Mouse (Mus musculus) v-Abl transformed pro-B cells (cell line): Measurements from ENCODE around the gene Numb.

Source experiments
- in situ Hi-C, 2 experiments: fragments of 400-800 bp; cut with MboI; formaldehyde crosslinking; loops; one replicate each; pipeline ENCODE4 v1.15.1; 2025; ENCODE audit not compliant: unreplicated experiment in 2 of 2

Numb gene

DNA sequence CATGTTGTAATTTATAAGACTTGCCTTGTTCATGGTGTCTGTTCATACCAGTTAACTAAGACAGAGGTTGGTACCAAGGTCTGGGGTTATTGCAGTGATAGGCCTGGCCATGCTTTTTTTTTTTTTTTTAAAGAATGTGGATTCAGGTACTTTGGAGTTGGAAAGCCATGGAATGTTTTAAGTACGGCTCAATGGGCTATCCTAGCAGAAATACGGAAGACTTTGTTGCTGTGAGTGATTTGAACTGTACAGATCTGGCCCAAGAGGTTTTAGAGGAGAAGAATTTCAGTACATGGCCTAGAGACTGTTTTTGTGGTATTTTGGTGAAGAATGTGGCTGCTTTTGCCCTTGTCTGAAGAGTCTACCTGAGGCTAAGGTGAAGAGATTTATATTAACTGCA lies 63.7 kb downstream of the Numb start:
- in situ Hi-C loops, result no loop called here

DNA sequence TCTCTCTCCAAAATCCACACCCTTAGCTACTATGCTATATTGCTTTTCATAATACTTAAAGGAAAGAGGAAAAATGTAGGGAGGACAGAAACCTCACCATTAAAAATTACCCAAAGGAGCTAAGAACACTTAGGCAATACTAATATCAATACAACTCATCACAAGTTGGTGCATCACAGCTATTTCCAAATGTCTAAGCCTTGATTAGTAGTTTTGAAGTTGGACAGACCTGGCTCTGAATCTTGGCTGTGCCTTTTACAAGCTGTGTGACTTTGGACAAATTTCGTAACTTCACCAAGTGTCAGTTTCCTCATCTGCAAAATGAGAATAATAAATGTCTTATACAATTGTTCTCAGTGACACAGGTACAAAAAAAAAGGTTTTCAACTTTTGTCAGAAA lies 66.5 kb downstream of the Numb start:
- in situ Hi-C loops, result no loop called here

DNA sequence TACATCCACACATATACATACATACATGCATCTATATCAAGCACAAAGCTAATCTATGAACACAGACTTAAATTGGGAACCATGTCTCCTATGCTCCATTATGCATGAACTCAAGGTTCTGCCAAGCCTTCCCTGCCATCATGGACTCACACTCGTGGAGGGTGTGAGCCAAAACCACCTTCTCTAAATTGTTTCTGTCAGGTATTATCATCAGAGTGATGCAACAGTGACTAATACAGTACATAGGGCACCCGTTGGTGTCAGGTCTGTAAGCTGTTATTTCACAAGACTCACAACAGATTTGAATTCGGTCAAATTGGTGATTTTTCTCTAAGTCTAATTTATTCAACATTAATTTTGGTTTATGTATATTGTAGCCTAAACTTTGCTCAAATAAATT lies 67.5 kb downstream of the Numb start:
- in situ Hi-C loops, result no loop called here

DNA sequence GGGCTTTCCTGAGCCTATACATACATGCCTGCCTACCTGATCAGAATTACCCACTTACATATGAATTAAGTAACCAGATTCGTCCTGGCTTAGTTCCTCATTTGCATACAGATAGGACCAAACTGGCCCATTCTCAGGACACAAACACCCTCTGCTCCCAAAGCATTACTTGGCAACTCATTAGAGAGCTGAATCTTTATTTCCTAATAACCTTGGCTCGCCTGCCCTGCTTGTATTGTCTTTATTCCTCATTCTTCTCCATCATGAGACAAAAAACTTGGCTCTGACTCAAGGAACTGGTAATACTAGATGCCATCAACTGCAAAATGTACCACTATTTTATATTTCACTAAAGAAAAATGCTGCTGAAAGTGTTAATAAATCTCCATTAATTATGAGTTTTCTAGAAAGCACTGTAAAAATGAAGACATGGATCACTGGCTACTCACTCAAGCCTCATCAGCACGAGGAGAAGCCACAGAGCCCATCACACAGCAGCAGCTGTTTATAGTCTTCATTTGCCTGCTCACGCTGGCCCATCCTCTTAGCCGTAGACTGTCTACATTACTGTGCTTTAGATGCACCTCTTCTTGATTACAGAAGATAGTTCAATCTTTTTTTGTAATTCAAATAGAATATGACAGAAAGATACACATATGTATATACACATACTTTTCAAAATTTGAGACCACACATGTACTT lies 69.1 kb downstream of the Numb start:
- in situ Hi-C loops, result no loop called here

DNA sequence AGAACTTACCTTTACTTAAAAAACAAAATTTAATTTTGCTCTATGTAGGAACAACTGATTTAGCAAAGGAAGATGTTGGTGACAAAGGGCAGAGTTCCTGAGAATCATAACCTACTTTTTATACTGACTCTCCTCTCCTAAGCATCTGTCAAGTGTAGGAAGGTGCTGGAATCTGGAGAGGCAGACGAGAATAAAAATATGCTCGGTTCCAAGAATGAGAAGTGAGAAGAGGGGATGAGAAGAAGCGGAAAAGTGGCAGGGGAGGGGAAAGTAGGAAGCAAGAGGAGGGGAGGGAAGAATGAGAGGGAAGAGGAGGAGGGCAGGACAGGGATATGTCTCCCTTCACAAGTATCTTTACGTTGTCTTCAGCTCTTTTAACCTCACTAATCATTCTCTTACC lies 71.4 kb downstream of the Numb start:
- in situ Hi-C loops, result no loop called here

DNA sequence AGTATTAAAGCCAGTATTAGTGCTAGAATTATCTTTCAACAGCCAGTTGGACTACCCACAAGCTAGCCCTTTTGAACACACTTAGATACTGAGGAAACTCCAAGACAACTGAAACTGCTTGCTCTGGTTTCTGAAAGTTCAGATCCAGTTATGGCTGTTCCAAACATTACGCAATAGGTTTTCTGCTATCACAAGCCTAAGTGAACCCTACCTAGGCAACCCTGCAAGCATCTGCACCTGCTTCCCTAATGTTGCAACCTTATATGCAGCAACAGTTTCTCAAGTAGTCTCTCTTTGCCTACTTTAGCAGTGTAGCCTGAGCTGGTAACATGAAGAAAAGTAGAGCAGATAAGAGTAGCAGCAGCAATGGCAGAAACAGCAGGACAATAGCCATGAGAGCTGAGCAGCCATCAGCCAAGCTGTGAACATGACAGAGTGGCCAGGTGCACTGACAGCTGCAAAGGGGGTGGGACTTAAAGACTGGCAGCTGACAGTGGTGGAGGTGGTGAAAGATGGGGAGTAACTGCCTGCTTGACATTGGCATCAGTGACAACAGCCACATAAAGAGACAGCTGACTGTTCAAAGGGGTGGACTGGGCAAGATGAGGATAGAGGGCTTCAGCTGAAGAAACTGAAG lies 73.0 kb downstream of the Numb start:
- in situ Hi-C loops, result no loop called here

DNA sequence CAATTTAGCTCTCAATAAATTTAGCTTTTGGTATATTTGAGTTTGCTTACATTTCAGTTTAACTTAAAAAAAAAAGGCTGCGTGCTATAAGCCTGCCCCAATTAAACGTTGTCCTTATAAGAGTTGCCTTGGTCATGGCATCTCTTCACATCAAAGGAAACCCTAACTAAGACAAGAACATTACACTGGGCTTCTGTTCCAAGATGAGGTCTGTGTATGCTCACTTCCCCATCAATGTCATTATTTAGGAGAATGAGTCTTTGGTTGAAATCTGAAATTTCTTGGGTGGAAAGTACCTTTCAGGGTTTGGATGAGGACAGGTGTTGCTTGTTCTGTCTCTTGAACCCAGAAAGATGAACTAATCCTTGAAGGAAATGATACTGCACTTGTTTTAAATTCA lies 73.9 kb downstream of the Numb start:
- in situ Hi-C loops, result no loop called here

DNA sequence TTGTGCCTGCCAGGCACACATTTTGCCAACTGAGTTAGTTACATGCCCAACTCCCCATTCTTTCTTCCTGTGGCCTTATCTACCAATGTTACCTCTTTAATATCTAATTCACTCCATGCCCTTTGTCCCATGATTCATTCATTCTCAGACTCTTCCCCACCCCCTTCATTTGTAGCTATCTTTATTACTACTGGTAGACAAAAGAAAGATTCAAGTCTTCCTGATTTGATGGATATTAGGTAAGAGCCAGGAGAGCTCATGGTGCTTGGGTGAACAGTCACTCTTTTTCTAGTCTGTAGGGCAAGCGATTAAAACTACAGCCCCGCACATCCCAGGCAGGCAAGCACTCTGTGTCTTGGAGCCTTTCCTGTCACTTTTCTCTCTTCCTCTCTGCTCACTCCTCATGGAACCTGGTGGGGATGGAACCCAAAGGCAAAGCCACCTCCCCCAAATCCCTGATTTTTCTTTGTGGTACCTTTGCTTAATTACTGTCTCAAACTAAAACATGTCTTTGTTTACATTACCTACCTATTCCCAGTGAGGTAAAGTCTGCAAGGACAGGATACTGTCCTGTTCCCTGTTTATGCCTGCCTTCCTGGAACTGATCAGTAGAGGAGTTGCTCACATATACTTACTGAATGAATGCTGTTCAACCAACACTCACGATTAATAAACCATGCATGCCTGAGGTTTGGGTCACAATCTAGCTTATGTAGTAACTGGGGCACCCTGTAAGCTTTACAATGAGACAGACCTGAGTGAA lies 78.9 kb downstream of the Numb start:
- in situ Hi-C loops, result no loop called here

DNA sequence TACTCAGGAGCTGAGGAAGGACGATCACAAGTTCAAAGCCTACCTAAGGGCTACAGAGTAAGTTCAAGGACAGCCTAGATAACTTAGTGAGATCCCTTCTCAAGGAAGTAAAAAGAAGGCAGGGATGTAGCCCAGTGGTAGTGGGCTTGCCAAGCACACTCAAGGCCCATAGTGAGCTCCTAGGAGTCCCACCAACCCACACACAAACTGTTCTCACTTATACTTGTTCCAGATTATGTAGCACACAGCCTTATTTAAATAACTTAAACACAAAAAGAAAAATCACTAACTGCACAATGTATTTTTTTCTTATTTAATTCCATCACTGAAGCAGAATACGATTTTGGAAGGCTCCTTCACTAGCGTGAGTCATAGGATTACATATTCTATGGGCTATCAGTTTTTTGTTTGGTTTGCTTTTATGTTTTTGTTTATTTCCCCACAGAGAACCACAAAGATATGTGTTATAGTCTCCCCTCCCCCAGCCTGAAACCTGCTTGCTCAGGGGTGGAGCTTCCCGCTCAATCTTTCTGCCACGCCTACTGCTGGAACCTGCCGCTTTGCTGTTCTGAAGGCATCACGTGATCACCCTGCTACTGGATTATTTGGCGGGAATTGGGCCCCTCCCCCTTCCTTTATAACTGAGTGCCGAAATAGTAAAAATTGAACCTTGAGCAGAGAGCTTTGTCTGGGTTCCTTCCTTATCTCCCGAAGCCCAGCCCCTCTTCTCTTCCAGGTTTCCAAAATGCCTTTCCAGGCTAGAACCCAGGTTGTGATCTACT lies 80.1 kb downstream of the Numb start:
- in situ Hi-C loops, result no loop called here

DNA sequence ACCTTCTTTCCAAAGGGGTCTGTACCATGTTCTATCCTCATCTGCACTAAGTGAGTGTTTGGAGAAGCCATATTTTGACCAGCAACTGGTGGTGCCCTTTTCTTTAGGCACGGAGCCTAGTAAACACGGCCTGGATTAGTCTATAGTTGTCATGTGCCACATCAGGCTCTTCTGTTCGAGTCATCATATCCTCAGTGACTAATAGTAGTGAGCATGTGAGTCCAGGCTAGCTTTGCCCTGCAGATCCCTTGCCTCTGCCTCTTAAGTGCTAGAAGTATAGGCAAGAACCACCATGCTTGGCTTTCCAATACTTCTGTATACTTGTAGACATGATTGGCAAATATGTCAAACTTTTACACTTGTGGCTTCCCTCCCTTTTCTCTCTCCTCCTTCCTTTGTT lies 87.8 kb downstream of the Numb start:
- in situ Hi-C loops, result no loop called here

DNA sequence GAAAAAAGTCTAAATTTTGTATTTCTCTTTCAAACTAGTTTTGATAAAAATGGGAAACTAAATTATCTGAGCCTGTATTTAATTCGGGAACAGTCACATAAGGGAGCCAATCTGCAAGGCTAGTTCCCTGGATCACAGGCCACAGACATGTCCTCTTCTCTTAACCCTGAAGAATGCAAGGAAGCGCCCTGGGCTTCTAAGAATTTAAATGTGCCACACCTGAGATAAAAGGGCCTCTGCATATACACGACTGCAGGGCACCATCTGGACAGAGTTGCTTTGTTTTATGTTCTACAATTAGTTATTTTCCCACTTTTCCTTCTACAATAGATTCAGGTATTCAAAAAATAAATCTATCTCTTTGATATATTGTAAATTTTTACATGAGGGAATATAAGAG lies 91.3 kb downstream of the Numb start:
- in situ Hi-C loops, result no loop called here

DNA sequence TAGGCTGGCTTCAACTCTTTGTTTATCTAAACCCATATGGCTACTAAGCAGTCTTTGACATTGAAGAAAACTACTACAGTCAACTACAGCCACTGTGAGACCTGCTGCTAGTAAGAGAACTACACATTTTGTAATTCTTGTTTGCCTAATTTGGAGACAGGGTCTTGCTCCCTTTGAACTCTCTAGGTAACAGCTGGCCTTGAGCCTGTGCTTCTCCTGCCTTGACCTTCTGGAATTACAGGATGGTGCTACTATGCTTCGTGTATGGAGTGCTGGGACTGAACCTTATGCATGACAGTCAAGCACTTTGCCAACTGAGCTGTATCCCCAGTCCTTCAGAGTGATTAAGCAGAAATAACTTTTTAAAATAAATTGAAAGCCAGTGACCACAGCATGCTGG lies 105.1 kb downstream of the Numb start:
- in situ Hi-C loops, result no loop called here

DNA sequence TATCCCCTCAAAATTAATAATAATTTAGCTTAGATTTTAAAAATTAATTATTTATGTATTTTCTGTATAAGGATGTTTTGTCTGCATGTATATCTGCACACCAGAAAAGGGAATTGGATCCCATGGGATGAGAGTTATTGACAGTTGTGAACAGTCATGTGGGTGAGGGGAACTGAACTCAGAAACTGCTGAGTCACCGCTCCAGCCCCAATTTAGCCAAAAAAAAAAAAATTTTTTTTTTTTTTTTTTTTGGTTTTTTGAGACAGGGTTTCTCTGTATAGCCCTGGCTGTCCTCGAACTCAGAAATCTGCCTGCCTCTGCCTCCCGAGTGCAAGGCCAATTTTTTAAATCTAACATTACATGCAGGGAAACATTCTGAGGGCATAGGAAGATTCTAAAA lies 109.8 kb downstream of the Numb start:
- in situ Hi-C loops, result no loop called here

DNA sequence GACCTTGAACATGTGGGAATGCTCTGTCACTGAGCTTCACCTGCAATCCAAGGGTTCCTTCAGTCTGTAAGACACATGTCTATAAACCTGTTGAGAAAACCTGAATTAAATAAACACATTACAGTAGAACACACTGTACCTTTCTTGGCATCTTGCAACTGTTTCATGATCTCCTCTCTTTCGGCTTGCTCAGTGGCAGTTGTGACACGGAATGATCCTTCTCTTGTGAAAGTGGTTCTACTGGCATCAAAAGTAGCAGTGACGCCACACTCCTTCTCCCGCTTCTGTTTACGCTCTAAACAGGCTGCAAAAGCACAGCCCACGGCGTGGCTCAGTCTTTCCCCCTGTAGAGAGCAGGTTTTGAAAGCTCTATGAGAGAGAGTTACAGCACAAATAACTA lies 118.1 kb downstream of the Numb start:
- in situ Hi-C loops, result no loop called here

DNA sequence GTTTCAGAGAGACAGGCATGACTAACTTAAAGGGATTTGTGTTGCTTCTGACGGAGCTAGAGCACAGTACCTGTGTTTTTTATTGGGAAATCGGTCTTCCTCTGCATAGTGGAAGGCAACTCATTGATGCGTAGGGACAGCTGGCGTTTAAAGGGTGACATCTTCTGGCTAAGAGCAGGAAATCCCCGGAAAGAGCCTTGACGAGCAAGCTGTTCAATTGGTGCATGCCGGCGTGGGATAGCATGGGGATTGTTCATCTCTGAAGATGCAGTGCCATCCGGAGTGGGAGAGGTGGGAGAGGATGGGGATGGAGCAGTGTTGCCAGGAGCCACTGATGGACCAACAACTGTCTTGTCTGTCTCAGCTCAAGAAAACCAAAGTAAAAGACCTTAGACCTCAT lies 120.8 kb downstream of the Numb start:
- in situ Hi-C loops, result no loop called here

DNA sequence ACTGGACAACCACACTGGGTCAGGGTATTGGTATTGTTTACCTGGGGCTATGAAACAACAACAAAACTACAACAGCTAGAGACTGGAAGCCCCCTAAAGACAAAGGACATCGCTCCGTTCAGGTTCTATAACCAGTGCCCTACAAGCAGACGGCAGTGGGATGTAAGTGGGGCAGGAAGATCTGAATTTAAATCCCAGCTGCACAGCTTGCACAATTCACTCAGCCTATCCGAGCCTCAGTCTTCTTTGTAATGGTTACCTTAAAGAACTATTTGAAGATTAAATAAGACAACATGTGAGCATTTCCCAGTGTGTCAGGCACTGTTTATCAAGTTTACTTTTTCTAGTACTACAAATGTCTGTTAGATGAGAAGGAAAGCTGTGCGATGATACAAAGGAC lies 123.4 kb downstream of the Numb start:
- in situ Hi-C loops, result no loop called here

DNA sequence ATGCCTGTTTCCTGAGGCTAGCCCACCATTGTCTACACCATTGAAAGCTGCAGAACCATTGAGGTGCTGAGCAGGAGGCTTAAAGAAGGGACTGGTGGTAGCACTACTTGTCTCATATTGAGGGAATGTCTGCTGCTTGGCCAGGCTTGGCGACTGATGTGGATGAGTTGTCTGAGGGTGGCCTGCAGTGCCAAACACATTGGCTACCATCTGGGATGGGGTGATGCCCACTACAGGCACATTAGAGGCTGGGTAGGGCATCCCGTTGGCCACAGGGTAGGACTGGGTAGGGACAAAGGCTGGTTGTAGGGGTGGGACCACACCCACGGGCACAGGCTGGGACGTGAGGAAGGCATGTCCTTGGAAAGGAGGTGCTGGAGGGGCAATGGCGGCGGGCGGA lies 126.1 kb downstream of the Numb start:
- in situ Hi-C loops, result no loop called here

DNA sequence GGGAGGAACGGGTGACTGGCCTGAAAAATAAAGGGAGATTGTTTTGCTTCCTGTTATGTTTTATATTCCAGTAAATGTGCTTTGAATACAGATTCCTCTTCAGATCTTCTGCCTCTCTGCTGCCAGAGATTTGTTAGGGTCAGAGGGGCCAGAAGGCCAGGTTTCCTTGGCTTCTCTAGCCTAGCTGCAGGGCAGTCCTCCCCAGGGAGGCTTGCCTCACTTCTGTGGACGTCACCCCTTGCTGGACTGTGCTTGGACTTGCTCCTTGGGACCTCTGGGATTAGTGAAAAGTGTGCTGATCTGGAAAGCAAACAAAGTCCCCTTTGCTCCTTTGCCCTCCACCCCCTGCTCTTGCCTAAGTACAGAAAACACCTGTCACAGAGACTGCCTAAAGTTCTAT lies 126.7 kb downstream of the Numb start:
- in situ Hi-C loops, result no loop called here

DNA sequence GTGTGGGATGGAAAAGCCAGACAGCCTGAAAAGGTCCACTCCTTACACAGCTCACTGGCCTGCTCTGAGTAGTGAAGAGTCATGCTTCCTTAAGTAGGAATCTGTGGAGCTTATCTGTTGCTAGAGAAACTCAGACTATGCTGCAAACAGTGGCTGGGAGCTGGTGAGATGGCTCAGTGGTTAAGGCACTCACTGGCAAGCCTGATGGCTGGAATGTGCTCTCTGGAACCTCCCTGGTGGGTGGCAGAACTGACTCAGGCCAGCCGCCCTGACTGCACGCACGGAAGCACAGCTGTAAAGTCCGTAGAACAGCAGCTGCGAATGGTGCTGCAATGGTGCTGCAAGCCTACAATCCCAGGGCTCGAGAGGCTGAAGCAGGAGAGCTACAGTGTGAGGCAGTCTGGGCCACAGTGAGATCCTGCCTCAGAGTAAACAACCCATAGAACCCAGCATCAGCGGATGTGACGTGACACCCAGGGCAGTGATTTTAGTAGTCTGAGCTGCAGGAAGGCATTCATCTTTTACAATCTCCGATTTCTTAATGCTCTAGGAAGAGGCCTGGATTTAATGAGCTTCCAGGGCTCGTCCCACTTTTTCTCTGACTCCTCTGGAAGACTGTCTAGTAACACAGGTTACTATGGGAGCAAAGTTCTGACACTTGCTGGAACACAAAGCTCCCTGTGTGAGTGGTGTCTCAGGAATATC lies 128.9 kb downstream of the Numb start:
- in situ Hi-C loops, result no loop called here

DNA sequence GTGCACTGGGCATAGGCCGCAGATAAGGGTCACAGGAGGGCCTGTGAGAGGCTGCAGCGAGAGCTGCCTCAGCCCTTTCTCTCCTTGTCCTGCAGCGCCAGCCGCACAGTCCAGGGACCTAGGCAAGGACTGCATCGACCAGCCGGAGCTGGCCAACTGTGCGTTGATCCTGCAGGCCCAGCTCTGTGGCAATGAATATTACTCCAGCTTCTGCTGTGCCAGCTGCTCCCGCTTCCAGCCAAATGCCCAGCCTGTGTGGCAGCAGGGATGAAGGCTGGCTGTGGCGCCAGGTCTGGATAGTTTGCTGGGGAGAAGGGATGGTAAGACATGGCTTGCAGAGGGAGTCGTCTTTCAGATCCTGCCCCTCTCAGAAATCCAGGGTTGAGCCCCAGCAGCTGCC lies 130.0 kb downstream of the Numb start:
- in situ Hi-C loops, result no loop called here

DNA sequence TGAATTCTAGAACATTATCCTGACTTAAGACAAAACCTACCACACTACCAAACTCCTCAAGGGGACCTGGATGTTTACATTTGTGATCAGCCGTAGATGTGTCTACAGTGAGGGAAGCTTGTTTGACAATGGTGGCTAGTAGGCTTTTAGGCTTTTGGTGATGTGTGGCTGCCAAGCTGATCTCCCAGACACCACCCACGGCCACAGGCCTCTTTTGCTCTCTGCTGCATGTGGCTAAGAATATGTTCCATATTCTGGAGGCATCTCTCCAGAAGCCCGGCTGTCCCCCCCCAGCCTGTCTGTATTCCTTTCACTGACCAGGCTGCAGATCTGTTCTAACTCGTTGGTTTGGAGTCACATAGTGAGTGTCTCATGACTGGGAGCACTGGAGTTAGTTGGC lies 131.0 kb downstream of the Numb start:
- in situ Hi-C loops, result no loop called here
